Mouse (Mus musculus) CD8-positive naive resting alpha-beta T cell, adult 2 months (primary cell): ENCODE data around the gene Csf2rb.
"Not testable (repeated sequence)": the region's sequence is repeated elsewhere in the genome, so short reads cannot be mapped to it uniquely, and the experiment has no call there.

Source experiments
- DNase-seq, 2 experiments: peaks; one replicate each; pipeline ENCODE4 v3.0.0; 2022; ENCODE audit warnings: low read depth in 2 of 2, low spot score in 2 of 2

Gene Csf2rb

DNA sequence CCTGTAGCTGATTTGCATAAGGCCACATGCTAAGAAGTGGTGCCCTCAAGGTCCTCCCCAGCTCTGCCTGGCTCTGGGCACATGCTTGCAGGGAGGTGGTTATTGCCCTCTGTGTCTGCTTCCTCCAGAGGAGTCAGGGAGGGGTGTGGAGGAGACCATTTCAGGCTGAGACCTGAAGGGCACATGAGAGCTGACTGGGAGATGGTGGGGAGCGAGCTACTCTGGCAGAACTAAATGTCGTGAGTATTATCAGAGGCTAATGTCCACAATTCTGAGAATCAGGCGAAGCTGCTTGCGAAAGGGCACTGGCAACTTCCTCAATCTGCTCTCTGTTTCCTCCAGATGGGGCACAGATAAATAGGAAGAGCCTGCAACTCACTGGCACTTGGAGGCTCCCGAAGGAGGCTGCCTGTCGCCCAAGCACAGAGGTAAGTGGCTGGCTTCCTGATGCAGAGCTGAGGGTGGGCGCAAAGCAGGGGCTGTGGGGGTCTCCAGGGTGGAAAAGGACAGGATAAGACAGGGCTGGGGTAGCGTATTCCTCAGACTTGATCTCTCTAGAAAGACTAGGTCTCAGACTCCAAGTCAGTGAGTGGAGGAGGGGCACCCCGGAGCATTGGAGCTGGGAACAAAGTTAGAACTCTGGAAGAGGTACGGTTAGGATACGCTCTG is at the start of gene Csf2rb:
Gene Csf2rb (plus strand): TSS at position 82 of the 669 bp plus-strand sequence.
- DNase-seq, result no peak

- DNase-seq, result no peak
Observed at GRCm38 (mm10) chr15:78278308-78278707, 47.2 kb upstream of the Csf2rb start.

DNA sequence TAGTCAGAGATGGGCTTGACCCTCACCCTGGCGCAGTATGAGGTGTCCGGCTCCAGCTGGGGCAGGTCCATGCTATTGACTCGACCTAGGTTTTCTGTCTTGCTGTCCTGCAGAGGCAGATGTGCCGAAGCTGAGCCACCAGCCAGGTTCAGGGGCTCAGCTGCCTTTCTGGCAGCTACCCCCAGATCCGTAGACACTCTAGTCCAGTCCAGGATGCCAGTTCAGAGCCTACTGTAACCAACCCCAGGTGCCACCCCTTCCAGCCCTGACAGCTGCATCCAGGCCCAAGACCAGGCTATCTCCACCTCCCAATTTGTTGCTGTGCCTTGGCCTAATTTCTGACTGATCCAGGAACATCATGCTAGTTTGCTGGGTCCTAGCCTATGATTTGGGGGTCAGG is 37.6 kb upstream of the Csf2rb start:
- DNase-seq, result no peak

GRCm38 (mm10) chr15:78289775-78290174 is 35.8 kb upstream of the Csf2rb start:
- not testable (repeated sequence) for DNase-seq

DNA sequence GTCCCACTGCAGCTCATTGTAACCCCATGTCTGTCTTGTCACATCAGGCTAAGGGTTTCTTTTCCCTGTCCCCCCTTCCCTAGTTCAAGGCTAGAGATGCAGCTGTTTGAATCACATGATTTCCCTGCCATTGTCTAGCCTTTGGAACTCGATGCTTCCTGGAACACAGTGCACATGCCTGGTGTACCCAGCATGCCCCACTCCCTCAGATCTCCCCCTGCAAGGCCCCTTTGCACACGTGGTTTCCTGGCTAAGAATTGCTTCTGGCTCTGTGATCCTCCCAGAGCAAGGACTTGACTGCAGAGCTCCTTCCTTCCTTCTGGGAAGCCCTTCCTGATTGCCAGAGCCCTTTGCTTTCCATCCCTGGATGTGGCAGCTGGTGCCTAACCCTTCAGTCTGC is 32.3 kb upstream of the Csf2rb start:
- not testable (repeated sequence) for DNase-seq

DNA sequence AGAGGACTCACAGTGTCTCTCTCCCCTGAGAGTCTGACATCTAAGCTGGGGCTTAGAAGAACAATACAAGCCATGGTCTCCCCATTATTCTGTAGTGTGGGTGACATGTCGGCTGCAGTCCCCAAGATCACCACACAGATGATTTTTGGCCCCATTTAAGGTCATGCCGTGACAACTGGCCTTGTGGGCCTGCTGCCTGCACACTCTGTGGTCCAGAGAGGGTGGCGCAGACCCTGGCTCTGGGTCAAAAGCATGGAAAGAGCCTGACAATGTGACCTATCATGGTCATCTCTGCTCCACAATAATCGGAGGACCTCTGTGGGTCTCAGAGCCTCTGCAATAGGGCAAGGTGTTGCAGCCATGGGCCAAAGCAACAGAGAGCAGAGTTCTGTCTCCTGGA is 31.8 kb upstream of the Csf2rb start:
- no peak for DNase-seq

GRCm38 (mm10) chr15:78298558-78298957 is 27.0 kb upstream of the Csf2rb start:
- no peak for DNase-seq

DNA sequence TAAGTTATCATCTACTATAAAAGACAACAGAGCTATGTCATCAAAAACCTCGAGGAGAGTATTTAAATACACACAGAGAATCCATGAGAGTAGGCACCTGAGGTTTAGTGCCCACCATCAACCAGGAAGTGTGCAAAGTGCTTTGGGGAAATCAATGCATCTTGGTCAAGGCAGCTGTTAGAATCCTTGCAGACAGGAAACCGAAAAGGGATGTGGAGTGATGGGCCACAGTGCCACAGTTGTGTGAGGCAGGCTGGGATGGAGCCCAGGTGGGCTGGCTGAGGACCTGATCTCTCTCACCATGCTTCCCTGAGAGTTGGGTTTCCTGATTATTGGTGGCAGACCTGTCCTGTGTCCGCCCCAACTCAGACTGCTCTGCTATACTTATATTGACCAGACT is 25.9 kb upstream of the Csf2rb start:
- DNase-seq, result no peak

- DNase-seq, result no peak
Observed at GRCm38 (mm10) chr15:78300773-78301172, 24.8 kb upstream of the Csf2rb start.

DNA sequence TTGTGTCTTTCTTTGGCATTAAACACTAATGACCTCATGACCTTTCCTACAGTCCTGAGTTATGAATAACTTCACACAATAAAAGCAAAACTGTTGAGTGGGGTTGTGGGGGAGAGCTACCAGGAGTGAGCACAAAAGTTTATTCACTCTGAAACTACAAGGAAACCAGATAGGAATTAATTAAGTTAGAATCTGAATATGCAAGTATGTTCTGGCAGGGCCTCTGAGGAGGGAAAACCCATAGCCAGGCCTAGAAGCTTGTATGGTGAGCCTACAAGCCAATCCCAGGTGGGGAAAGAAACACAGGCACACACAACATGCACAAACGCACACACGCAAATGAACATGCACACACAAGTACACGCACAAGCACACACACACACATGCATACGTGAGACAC is 22.8 kb upstream of the Csf2rb start:
- no peak for DNase-seq

- no peak for DNase-seq
Observed at GRCm38 (mm10) chr15:78303665-78304233, 21.8 kb upstream of the Csf2rb start.

DNA sequence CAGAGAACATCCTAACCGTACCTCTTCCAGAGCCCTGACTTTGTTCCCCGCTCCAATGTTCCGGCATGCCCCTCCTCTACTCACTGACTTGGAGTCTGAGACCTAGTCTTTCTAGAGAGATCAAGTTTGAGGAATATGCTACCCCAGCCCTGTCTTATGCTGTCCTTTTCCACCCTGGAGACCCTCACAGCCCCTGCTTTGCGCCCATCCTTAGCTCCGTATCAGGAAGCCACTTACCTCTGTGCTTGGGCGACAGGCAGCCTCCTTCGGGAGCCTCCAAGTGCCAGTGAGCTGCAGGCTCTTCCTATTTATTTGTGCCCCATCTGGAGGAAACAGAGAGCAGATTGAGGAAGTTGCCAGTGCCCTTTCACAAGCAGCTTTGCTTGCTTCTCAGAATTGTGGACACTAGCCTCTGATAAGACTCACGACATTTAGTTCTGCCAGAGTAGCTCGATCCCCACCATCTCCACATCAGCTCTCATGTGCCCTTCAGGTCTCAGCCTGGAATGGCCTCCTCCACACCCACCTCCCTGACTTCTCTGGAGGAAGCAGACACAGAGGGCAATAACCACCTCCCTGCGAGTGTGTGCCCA is 20.1 kb upstream of the Csf2rb start, which contains the start of gene Csf2rb2:
Gene Csf2rb2 (minus strand): TSS at position 381 of the 593 bp plus-strand sequence.
- no peak for DNase-seq

DNA sequence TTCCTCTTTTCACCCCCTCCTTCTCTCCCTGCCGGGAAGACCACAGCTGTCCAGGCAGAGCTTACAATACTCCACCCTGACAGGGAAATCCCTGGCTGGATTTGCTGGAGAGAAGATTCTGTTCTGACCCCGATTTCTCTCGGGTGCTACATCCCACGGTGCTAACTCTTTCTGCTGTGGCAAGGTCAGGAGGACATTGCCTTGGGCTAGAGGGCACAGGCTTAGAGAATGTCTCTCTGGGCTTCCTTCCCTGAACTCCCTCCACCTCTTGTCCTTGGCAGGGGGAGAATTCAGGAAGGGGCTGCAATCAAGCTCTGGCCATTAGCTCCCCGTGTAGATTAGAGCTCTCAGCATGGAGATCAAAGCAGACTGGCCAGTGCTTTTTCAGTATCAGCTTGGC is 15.7 kb upstream of the Csf2rb start:
- no peak for DNase-seq

- no peak for DNase-seq
Observed at GRCm38 (mm10) chr15:78310971-78311370, 14.6 kb upstream of the Csf2rb start.

DNA sequence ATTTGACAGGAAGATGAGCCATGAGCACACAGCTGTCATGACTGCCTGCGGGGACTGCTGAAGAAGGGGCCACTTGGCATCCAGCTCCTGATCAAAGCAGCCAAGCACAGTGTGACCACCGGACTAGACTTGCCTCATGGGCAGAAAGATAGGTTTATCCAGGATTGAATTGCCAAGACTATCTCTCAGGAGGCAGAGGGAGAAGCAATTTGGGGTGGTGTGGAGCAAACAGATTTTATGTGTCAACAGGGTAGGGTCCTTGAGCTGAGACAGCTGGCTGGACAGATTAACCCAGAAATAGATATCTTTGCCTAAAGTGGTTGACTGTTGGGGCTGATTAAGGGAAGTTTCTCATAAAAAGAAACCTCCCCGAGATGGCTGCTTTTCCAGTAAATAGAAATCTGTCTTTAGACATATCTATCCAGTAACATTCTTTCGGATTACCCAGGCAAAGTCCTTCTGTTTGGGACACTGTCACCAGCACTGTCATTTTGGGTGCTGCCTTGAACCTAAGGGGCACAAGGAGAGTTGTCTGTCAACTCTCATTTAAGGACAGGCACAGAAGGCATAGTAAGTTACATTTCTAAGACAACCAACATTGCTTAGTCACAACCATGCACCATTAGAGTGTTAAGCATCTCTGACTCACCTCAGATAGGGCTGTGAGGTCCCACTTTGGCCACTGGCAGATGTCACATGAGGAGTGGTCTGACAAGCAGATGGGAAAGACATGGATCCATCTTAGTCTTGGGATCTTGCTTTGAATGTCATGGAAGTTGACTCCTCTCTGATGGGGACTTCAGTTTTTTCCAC is 12.9 kb upstream of the Csf2rb start:
- not testable (repeated sequence) for DNase-seq

DNA sequence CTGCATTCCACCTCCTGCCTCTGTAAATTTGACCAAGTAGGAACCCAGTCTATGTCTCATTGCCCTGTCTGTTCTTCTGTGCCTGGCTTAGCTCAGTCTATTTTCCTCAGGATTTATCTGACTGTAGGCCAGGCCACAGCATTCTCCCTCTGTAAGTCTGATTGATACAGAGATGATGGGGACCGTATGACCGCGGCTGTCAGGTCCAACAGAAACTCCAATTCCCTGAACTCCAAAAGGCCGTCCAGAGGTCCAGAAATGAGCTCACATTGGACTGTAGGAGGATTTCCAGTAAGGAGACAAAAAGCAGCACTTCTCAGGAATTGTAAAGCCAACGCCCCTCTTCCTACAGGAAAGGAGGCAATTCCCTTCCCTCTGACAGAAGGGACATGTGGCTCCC is 11.9 kb upstream of the Csf2rb start:
- DNase-seq, result not testable (repeated sequence)

- not testable (repeated sequence) for DNase-seq
Observed at GRCm38 (mm10) chr15:78318338-78319171, 7.0 kb upstream of the Csf2rb start.

GRCm38 (mm10) chr15:78320825-78321496 is 4.6 kb upstream of the Csf2rb start:
- DNase-seq, result no peak

DNA sequence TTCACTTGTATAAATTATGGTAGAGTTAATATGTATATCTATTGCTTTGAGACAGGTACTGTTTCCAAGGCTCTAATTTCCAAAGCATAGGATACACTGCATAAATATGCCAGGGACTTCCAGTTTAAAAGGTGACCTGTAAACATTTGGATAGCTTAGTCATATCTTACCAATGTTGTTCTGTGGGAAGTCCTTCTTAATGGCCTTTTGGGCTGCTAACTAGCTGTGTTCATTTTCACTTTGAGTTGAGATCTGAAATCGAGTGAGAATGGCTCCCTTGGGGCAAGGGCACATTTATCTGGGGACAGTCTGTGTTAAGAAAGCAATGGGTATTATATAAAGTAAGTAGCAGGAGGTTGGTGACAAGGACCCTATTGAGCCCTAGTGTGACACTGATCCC is 2.2 kb upstream of the Csf2rb start:
- no peak for DNase-seq

- DNase-seq, result no peak
Observed at GRCm38 (mm10) chr15:78324294-78324693, 1.3 kb upstream of the Csf2rb start.
